Mouse (Mus musculus): ENCODE measurements around the gene Stard3.

Stard3 gene

GRCm38 (mm10) chr11:98329081-98329959 lies 28.8 kb upstream of the Stard3 start, which contains the start of gene Neurod2:
Gene Neurod2 (minus strand): TSS chr11:98329648.
- peak; percentile 94 to 96 for DNase-seq

- peak; percentile 49 to 65 for DNase-seq
Measured at GRCm38 (mm10) chr11:98329960-98330744, 28.0 kb upstream of the Stard3 start.

- peak in 1 of 2 experiments; percentile 31 for DNase-seq
Measured at GRCm38 (mm10) chr11:98330745-98331204, 27.4 kb upstream of the Stard3 start.

GRCm38 (mm10) chr11:98331401-98331800 lies 26.8 kb upstream of the Stard3 start:
- peak in 1 of 2 experiments; percentile 22 for DNase-seq

- peak in 1 of 2 experiments; percentile 9 for DNase-seq
Measured at GRCm38 (mm10) chr11:98332186-98332585, 26.0 kb upstream of the Stard3 start.

GRCm38 (mm10) chr11:98332841-98333240 lies 25.3 kb upstream of the Stard3 start:
- no peak for DNase-seq

- DNase-seq, result peak; percentile 77 to 82
Measured at GRCm38 (mm10) chr11:98333263-98333696, 24.9 kb upstream of the Stard3 start.

GRCm38 (mm10) chr11:98333981-98334741 lies 24.0 kb upstream of the Stard3 start:
- DNase-seq, result peak; percentile 88 to 89

GRCm38 (mm10) chr11:98335250-98335649 lies 22.9 kb upstream of the Stard3 start:
- DNase-seq, result peak in 1 of 2 experiments; percentile 50

- DNase-seq, result peak; percentile 64 to 79
Measured at GRCm38 (mm10) chr11:98336245-98337107, 21.7 kb upstream of the Stard3 start.

- peak; percentile 93 to 95 for DNase-seq
Measured at GRCm38 (mm10) chr11:98338507-98338961, 19.6 kb upstream of the Stard3 start.

GRCm38 (mm10) chr11:98339071-98339501 lies 19.1 kb upstream of the Stard3 start:
- peak; percentile 73 to 75 for DNase-seq

- peak in 1 of 2 experiments; percentile 59 for DNase-seq
Measured at GRCm38 (mm10) chr11:98339679-98340287, 18.4 kb upstream of the Stard3 start.

- no peak for DNase-seq
Measured at GRCm38 (mm10) chr11:98340597-98340996, 17.6 kb upstream of the Stard3 start.

- DNase-seq, result no peak
Measured at GRCm38 (mm10) chr11:98341174-98341573, 17.0 kb upstream of the Stard3 start.

GRCm38 (mm10) chr11:98342000-98342945 lies 15.9 kb upstream of the Stard3 start:
- peak; percentile 97 to 100 for DNase-seq

- peak; percentile 96 for DNase-seq
Measured at GRCm38 (mm10) chr11:98345253-98345652, 12.9 kb upstream of the Stard3 start.

GRCm38 (mm10) chr11:98346168-98346567 lies 12.0 kb upstream of the Stard3 start:
- no peak for DNase-seq

GRCm38 (mm10) chr11:98347385-98348082 lies 10.6 kb upstream of the Stard3 start:
- DNase-seq, result peak; percentile 34 to 55
